Comparison of ENCODE assay signal across 28 mouse cellular contexts in genomic region chr3:153734741-153735140, GRCm38 (mm10). TPM values are rescaled to one million over a fixed set of nuclear protein-coding genes. Genes with fewer than 3 reads are reported as not detected.
A peak's percentile ranks its signal among the peaks of the same experiment; 100 is the strongest.
DNase-seq lines count a peak whose midpoint lies in the region; ATAC-seq lines count a peak whose summit lies in the region.
"Had no signal": no experiment of that assay in that cellular context is flagged by ENCODE, and none has a peak within 500 bp of the region (broad histone marks: within the 10 kb centered on the region; RNA-seq: fewer than 3 reads in every experiment).

No protein-coding gene starts in this region.

- H3K27me3 ChIP-seq in forebrain, embryonic 14.5 days (replicated peaks; ENCODE audit: control insufficient read depth, insufficient read depth, low read length), result no peaks in the 10 kb centered on the region
- H3K27me3 ChIP-seq in forebrain, embryonic 11.5 days (ENCODE audit: control insufficient read depth, insufficient read depth, low read length), result no peaks in the 10 kb centered on the region
- H3K27me3 ChIP-seq in liver, embryonic 16.5 days (ENCODE audit: control insufficient read depth, insufficient read depth, low read depth, low read length), result no peaks in the 10 kb centered on the region
- H3K27me3 ChIP-seq: embryonic facial prominence, embryonic 15.5 days; hindbrain, embryonic 15.5 days; intestine, embryonic 15.5 days had no signal

- H3K4me3 ChIP-seq in forebrain, embryonic 14.5 days (ENCODE audit: low read depth, low read length), result no peak overlapping the region
- H3K4me3 ChIP-seq in forebrain, embryonic 11.5 days (ENCODE audit: low read depth, low read length), result no peak overlapping the region
- H3K4me3 ChIP-seq in liver, embryonic 16.5 days (ENCODE audit: low read depth, low read length), result no peak overlapping the region
- H3K4me3 ChIP-seq: embryonic facial prominence, embryonic 15.5 days; heart, adult 2 months; heart, embryonic 13.5 days; hindbrain, embryonic 15.5 days; intestine, embryonic 15.5 days; layer of hippocampus, adult 2 months; midbrain, embryonic 10.5 days had no signal

- H3K9ac ChIP-seq in forebrain, embryonic 14.5 days (ENCODE audit: low read length), result no peak overlapping the region
- no peak overlapping the region for H3K9ac ChIP-seq in forebrain, embryonic 11.5 days (ENCODE audit: low read length)
- H3K9ac ChIP-seq in liver, embryonic 16.5 days (ENCODE audit: low read depth, low read length), result 0 out of 2 replicates have a peak overlapping the region, but pooled peaks have one; percentile 4
- H3K9ac ChIP-seq: embryonic facial prominence, embryonic 15.5 days; heart, embryonic 13.5 days; hindbrain, embryonic 15.5 days; intestine, embryonic 15.5 days had no signal

- H3K27ac ChIP-seq in forebrain, embryonic 14.5 days (ENCODE audit: low read depth, low read length), result no peak overlapping the region
- no peak overlapping the region for H3K27ac ChIP-seq in forebrain, embryonic 11.5 days (ENCODE audit: low read depth, low read length)
- peak overlapping the region; percentile 72 for H3K27ac ChIP-seq in liver, embryonic 16.5 days (ENCODE audit: low read length)
- H3K27ac ChIP-seq: embryonic facial prominence, embryonic 15.5 days; heart, adult 2 months; heart, embryonic 13.5 days; hindbrain, embryonic 15.5 days; intestine, embryonic 15.5 days; layer of hippocampus, adult 2 months; macrophage; midbrain, embryonic 10.5 days had no signal

- 46% methylated on average over 10 of the region's 10 CpGs for WGBS in forebrain, embryonic 14.5 days
- 73% methylated on average over 10 of the region's 10 CpGs for WGBS in forebrain, embryonic 11.5 days
- 72% methylated on average over 10 of the region's 10 CpGs for WGBS in liver, embryonic 16.5 days (ENCODE audit: insufficient replicate concordance)

- DNase-seq in forebrain, embryonic 14.5 days (ENCODE audit: low spot score), result peak; percentile 39
- no peak for DNase-seq in forebrain, embryonic 11.5 days (ENCODE audit: low spot score)
- DNase-seq in left cerebral cortex, postnatal 4 days, result peak; percentile 24
- DNase-seq in left cerebral cortex, adult 11 months (ENCODE audit: low spot score), result no peak
- peak; percentile 17 for DNase-seq in testis, postnatal 14 days (ENCODE audit: low spot score)
- DNase-seq in testis, postnatal 10 days (ENCODE audit: low spot score), result no peak
- DNase-seq in layer of hippocampus, adult 18-20 months (ENCODE audit: low spot score in 2 of 2), result no peak
- DNase-seq: adrenal gland, postnatal 14 days; cerebellum, adult 8-10 months; gastrocnemius, postnatal 25 days; heart, adult 2 months; heart, postnatal 14 days; kidney, adult 8-10 months; kidney, postnatal 14 days; retina, postnatal 1 day; right cerebral cortex, postnatal 25 days; spleen, adult 18-20 months; thymus, postnatal 36 days had no signal

- no peaks in the 10 kb centered on the region for H3K36me3 ChIP-seq in forebrain, embryonic 14.5 days (ENCODE audit: control insufficient read depth, insufficient read depth, low read length)
- no peaks in the 10 kb centered on the region for H3K36me3 ChIP-seq in forebrain, embryonic 11.5 days (ENCODE audit: control insufficient read depth, insufficient read depth, low read length)
- no peaks in the 10 kb centered on the region for H3K36me3 ChIP-seq in liver, embryonic 16.5 days (ENCODE audit: control insufficient read depth, insufficient read depth)
- H3K36me3 ChIP-seq: embryonic facial prominence, embryonic 15.5 days; heart, embryonic 13.5 days; hindbrain, embryonic 15.5 days; intestine, embryonic 15.5 days; midbrain, embryonic 10.5 days had no signal

- no peak overlapping the region for H3K4me2 ChIP-seq in forebrain, embryonic 14.5 days (ENCODE audit: low read length)
- H3K4me2 ChIP-seq in forebrain, embryonic 11.5 days (ENCODE audit: low read depth, low read length, severe bottlenecking), result no peak overlapping the region
- H3K4me2 ChIP-seq in liver, embryonic 16.5 days (ENCODE audit: low read depth, low read length), result no peak overlapping the region
- H3K4me2 ChIP-seq: embryonic facial prominence, embryonic 15.5 days; heart, embryonic 13.5 days; hindbrain, embryonic 15.5 days; intestine, embryonic 15.5 days had no signal

- intact Hi-C loops in left cerebral cortex, postnatal 4 days (cut with DNase I), result no loop called here

- H3K4me1 ChIP-seq in forebrain, embryonic 14.5 days (ENCODE audit: control insufficient read depth, insufficient read depth, low read length), result peaks cover 13% of the 10 kb centered on the region
- peaks cover 16% of the 10 kb centered on the region for H3K4me1 ChIP-seq in forebrain, embryonic 11.5 days (replicated peaks; ENCODE audit: control insufficient read depth, insufficient read depth, low read length)
- peaks cover 30% of the 10 kb centered on the region for H3K4me1 ChIP-seq in liver, embryonic 16.5 days (ENCODE audit: control insufficient read depth, low read depth, low read length)

- ATAC-seq in forebrain, embryonic 14.5 days, result 0 out of 2 replicates have a peak, but pooled peaks have one; percentile 19
- ATAC-seq in forebrain, embryonic 11.5 days (replicated peaks; ENCODE audit: low FRiP score), result no peak
- no peak for ATAC-seq in liver, embryonic 16.5 days (ENCODE audit: low read depth)
- ATAC-seq: CD4-positive, CD25-positive, alpha-beta regulatory T cell, adult 4 months; intestine, embryonic 15.5 days; lung, postnatal 0 days had no signal

- H3K9me3 ChIP-seq in forebrain, embryonic 14.5 days (replicated peaks; ENCODE audit: control insufficient read depth, low read length), result no peaks in the 10 kb centered on the region
- H3K9me3 ChIP-seq in forebrain, embryonic 11.5 days (ENCODE audit: control insufficient read depth, low read length), result no peaks in the 10 kb centered on the region
- no peaks in the 10 kb centered on the region for H3K9me3 ChIP-seq in liver, embryonic 16.5 days (replicated peaks; ENCODE audit: control insufficient read depth, low read length)
- H3K9me3 ChIP-seq: embryonic facial prominence, embryonic 15.5 days; heart, embryonic 13.5 days; hindbrain, embryonic 15.5 days; intestine, embryonic 15.5 days; midbrain, embryonic 10.5 days had no signal

RNA-seq across cellular contexts. Expression of gene St6galnac3, which starts 9.8 kb away (rescaled TPM):
- 23.2 and 24.7 TPM in 2 replicates for polyA plus RNA-seq in forebrain, embryonic 14.5 days (2014; fragmentation: Nextera tagmentation; extraction: Ambion mirVana)
- polyA plus RNA-seq in forebrain, embryonic 11.5 days (2014; fragmentation: Nextera tagmentation; extraction: Ambion mirVana), result 29.8 and 38.0 TPM in 2 replicates
- 10 to 100 TPM; 20.4 to 21.2 TPM for total RNA-seq in left cerebral cortex, postnatal 4 days (2021)
- 10.5 and 12.0 TPM in 2 replicates for polyA plus RNA-seq in liver, embryonic 16.5 days (2015; fragmentation: Nextera tagmentation; extraction: Ambion mirVana)
- 10 to 100 TPM; 24.7 to 27.0 TPM for total RNA-seq in layer of hippocampus, adult 18-20 months (2021)

Comparison
In these comparisons a context has a peak if more than half of its experiments do, and no peak if none do; other contexts are left out.
1. DNase-seq: peak in forebrain, embryonic 14.5 days (single experiment), left cerebral cortex, postnatal 4 days (single experiment) and testis, postnatal 14 days (single experiment); none in forebrain, embryonic 11.5 days (single experiment), left cerebral cortex, adult 11 months (single experiment), testis, postnatal 10 days (single experiment) and layer of hippocampus, adult 18-20 months (0 of 2).